Mouse (Mus musculus): ENCODE results near the gene Zdhhc16. TPM values are rescaled to one million over a fixed set of nuclear protein-coding genes. Genes with fewer than 3 reads are reported as not detected.

Zdhhc16 gene
- polyA plus RNA-seq, 1 experiment, result not detected

- Histone ChIP-seq H3K4me3 (ENCODE audit: insufficient read depth, low read depth, low read length) (peak overlapping the region; percentile 14; the same call in 1 of the 2 replicates), H3K27ac (ENCODE audit: insufficient read depth, low read depth, low read length) (no peak overlapping the region), H3K4me1 (ENCODE audit: control insufficient read depth, insufficient read depth, low read length) (peaks cover 3% of the 10 kb centered on the region; the same call in 1 of the 2 replicates)
- no peak for TF ChIP-seq POLR2A (IDR thresholded peaks at IDR 0.05; ENCODE audit: insufficient read depth, low read depth, low read length)
- no peak for TF ChIP-seq CTCF (IDR thresholded peaks at IDR 0.05; ENCODE audit: insufficient read depth, low read depth, low read length)
- WGBS, result 10% methylated on average over 6 of the region's 6 CpGs
Observed at GRCm38 (mm10) chr19:41934124-41934523, 844 bp downstream of the Zdhhc16 start.

- TF ChIP-seq CTCF (IDR thresholded peaks at IDR 0.05; ENCODE audit: insufficient read depth, low read depth, low read length) (no peak), POLR2A (IDR thresholded peaks at IDR 0.05; ENCODE audit: insufficient read depth, low read depth, low read length) (no peak)
- 89% methylated on average over 1 of the region's 1 CpGs for WGBS
- no peak overlapping the region for H3K27ac ChIP-seq (ENCODE audit: insufficient read depth, low read depth, low read length)
- peaks cover 3% of the 10 kb centered on the region; the same call in 1 of the 2 replicates for H3K4me1 ChIP-seq (ENCODE audit: control insufficient read depth, insufficient read depth, low read length)
- no peak overlapping the region for H3K4me3 ChIP-seq (ENCODE audit: insufficient read depth, low read depth, low read length)
Observed at GRCm38 (mm10) chr19:41935921-41936320, 2.6 kb downstream of the Zdhhc16 start.

GRCm38 (mm10) chr19:41938539-41938938 lies 5.3 kb downstream of the Zdhhc16 start:
- no peak for TF ChIP-seq POLR2A (IDR thresholded peaks at IDR 0.05; ENCODE audit: insufficient read depth, low read depth, low read length)
- no peak for TF ChIP-seq CTCF (IDR thresholded peaks at IDR 0.05; ENCODE audit: insufficient read depth, low read depth, low read length)
- WGBS, result 92% methylated on average over 5 of the region's 5 CpGs
- Histone ChIP-seq H3K4me3 (ENCODE audit: insufficient read depth, low read depth, low read length) (no peak overlapping the region), H3K4me1 (ENCODE audit: control insufficient read depth, insufficient read depth, low read length) (no peaks in the 10 kb centered on the region), H3K27ac (ENCODE audit: insufficient read depth, low read depth, low read length) (no peak overlapping the region)

GRCm38 (mm10) chr19:41943841-41944240 lies 10.6 kb downstream of the Zdhhc16 start:
- TF ChIP-seq POLR2A (IDR thresholded peaks at IDR 0.05; ENCODE audit: insufficient read depth, low read depth, low read length), result no peak
- TF ChIP-seq CTCF (IDR thresholded peaks at IDR 0.05; ENCODE audit: insufficient read depth, low read depth, low read length), result no peak
- Histone ChIP-seq H3K27ac (ENCODE audit: insufficient read depth, low read depth, low read length) (no peak overlapping the region), H3K4me3 (ENCODE audit: insufficient read depth, low read depth, low read length) (no peak overlapping the region), H3K4me1 (ENCODE audit: control insufficient read depth, insufficient read depth, low read length) (no peaks in the 10 kb centered on the region)
- 90% methylated on average over 7 of the region's 7 CpGs for WGBS

GRCm38 (mm10) chr19:41952287-41952686 lies 19.0 kb downstream of the Zdhhc16 start:
- TF ChIP-seq CTCF (IDR thresholded peaks at IDR 0.05; ENCODE audit: insufficient read depth, low read depth, low read length) (no peak), POLR2A (IDR thresholded peaks at IDR 0.05; ENCODE audit: insufficient read depth, low read depth, low read length) (no peak)
- Histone ChIP-seq H3K4me3 (ENCODE audit: insufficient read depth, low read depth, low read length) (no peak overlapping the region), H3K4me1 (ENCODE audit: control insufficient read depth, insufficient read depth, low read length) (no peaks in the 10 kb centered on the region), H3K27ac (ENCODE audit: insufficient read depth, low read depth, low read length) (no peak overlapping the region)
- 76% methylated on average over 4 of the region's 4 CpGs for WGBS

- 96% methylated on average over 3 of the region's 3 CpGs for WGBS
- Histone ChIP-seq H3K27ac (ENCODE audit: insufficient read depth, low read depth, low read length) (no peak overlapping the region), H3K4me1 (ENCODE audit: control insufficient read depth, insufficient read depth, low read length) (no peaks in the 10 kb centered on the region), H3K4me3 (ENCODE audit: insufficient read depth, low read depth, low read length) (no peak overlapping the region)
- no peak for TF ChIP-seq POLR2A (IDR thresholded peaks at IDR 0.05; ENCODE audit: insufficient read depth, low read depth, low read length)
- no peak for TF ChIP-seq CTCF (IDR thresholded peaks at IDR 0.05; ENCODE audit: insufficient read depth, low read depth, low read length)
Observed at GRCm38 (mm10) chr19:41953574-41953973, 20.3 kb downstream of the Zdhhc16 start.

- H3K27ac ChIP-seq (ENCODE audit: insufficient read depth, low read depth, low read length), result no peak overlapping the region
- peaks cover 9% of the 10 kb centered on the region for H3K4me1 ChIP-seq (ENCODE audit: control insufficient read depth, insufficient read depth, low read length)
- H3K4me3 ChIP-seq (ENCODE audit: insufficient read depth, low read depth, low read length), result no peak overlapping the region
- WGBS, result 94% methylated on average over 7 of the region's 7 CpGs
- no peak for TF ChIP-seq POLR2A (IDR thresholded peaks at IDR 0.05; ENCODE audit: insufficient read depth, low read depth, low read length)
- no peak for TF ChIP-seq CTCF (IDR thresholded peaks at IDR 0.05; ENCODE audit: insufficient read depth, low read depth, low read length)
Observed at GRCm38 (mm10) chr19:41969618-41970017, 36.3 kb downstream of the Zdhhc16 start.

- Histone ChIP-seq H3K27ac (ENCODE audit: insufficient read depth, low read depth, low read length) (peak overlapping the region; percentile 73), H3K4me1 (ENCODE audit: control insufficient read depth, insufficient read depth, low read length) (peaks cover 13% of the 10 kb centered on the region), H3K4me3 (ENCODE audit: insufficient read depth, low read depth, low read length) (no peak overlapping the region)
- 25% methylated on average over 13 of the region's 13 CpGs for WGBS
- TF ChIP-seq POLR2A (IDR thresholded peaks at IDR 0.05; ENCODE audit: insufficient read depth, low read depth, low read length), result no peak
- no peak for TF ChIP-seq CTCF (IDR thresholded peaks at IDR 0.05; ENCODE audit: insufficient read depth, low read depth, low read length)
Observed at GRCm38 (mm10) chr19:41973891-41974794, 40.9 kb downstream of the Zdhhc16 start.

- TF ChIP-seq POLR2A (IDR thresholded peaks at IDR 0.05; ENCODE audit: insufficient read depth, low read depth, low read length) (no peak), CTCF (IDR thresholded peaks at IDR 0.05; ENCODE audit: insufficient read depth, low read depth, low read length) (no peak)
- Histone ChIP-seq H3K4me1 (ENCODE audit: control insufficient read depth, insufficient read depth, low read length) (peaks cover 6% of the 10 kb centered on the region), H3K27ac (ENCODE audit: insufficient read depth, low read depth, low read length) (no peak overlapping the region), H3K4me3 (ENCODE audit: insufficient read depth, low read depth, low read length) (peak overlapping the region; percentile 93)
- WGBS, result under 1% methylated on average over 16 of the region's 16 CpGs
Observed at GRCm38 (mm10) chr19:41980422-41980818, 47.1 kb downstream of the Zdhhc16 start.
